Mouse (Mus musculus) Patski (cell line): ENCODE data around the gene Bpi. TPM values are rescaled to one million over a fixed set of nuclear protein-coding genes. Genes with fewer than 3 reads are reported as not detected.

Experiments
- ATAC-seq: fragments of 100-300 bp; one replicate; pipeline ENCODE4 v1.8.0; 2021
- CTCF ChIA-PET: fragments of 350-600 bp; sonication (Branson Sonifier 250); formaldehyde crosslinking; loops from one replicate; lab custom pipeline; 2022; ENCODE audit warnings: inconsistent platforms; lab: Charles Lee
- POLR2A ChIA-PET: fragments of 350-600 bp; sonication (Branson Sonifier 250); formaldehyde crosslinking; loops from one replicate; lab custom pipeline; 2022; ENCODE audit warnings: antibody characterized with exemption, inconsistent platforms; lab: Charles Lee
- DNase-seq: peaks from one replicate; pipeline ENCODE4 v3.0.0-alpha.2; 2011; ENCODE audit warnings: low read depth, low spot score
- H3K27me3 ChIP-seq: fragments of 371-371 bp; one replicate; pipeline ENCODE4 v1.5.1; 2021
- CTCF ChIP-seq: fragments of 100-300 bp; IDR thresholded peaks from one replicate; pipeline ENCODE4 v1.5.1; 2021
- in situ Hi-C: fragments of 300-500 bp; cut with MboI; formaldehyde crosslinking; loops from 3 replicates; pipeline ENCODE4 v1.11.1; 2018; ENCODE audit warnings: low pct_unique_long_range_greater_than_20kb, mixed read lengths
- polyA plus RNA-seq: library from polyadenylated mRNA; unstranded; gene quantifications from one replicate; pipeline ENCODE4 v1.2.3, GENCODE M21; 2021

Gene Bpi
- 2.9 TPM for polyA plus RNA-seq

GRCm38 (mm10) chr2:158258005-158258418 lies at the start of gene Bpi:
TSS of gene Bpi (plus strand) at chr2:158258094.
- in situ Hi-C loops: loop anchor here (5.0 kb wide), 1 partner anchor 41 kb away; no protein-coding TSS in a partner anchor
- DNase-seq: no peak
- CTCF ChIA-PET: interaction anchor here (0.6 to 3.4 kb wide), 5 partner anchors 27 to 47 kb away, joined by 3 to 16 read pairs (median 3); no protein-coding TSS in a partner anchor

GRCm38 (mm10) chr2:158209776-158210175 lies 48.1 kb upstream of the Bpi start:
- in situ Hi-C loops: no loop called here
- no peak for DNase-seq
- POLR2A ChIA-PET: no interaction called here
- no peak for ATAC-seq
- CTCF ChIA-PET: interaction anchor here (0.8 to 4.0 kb wide), 5 partner anchors 43 to 137 kb away, joined by 3 to 19 read pairs (median 4); no protein-coding TSS in a partner anchor
- H3K27me3 ChIP-seq: no peaks in the 10 kb centered on the region
- TF ChIP-seq CTCF: no peak

More at GRCm38 (mm10) chr2:158258005-158258418, at the start of gene Bpi:
- TF ChIP-seq CTCF: no peak
- POLR2A ChIA-PET: interaction anchor here (0.8 to 2.4 kb wide), 4 partner anchors 29 to 50 kb away, joined by 3 to 6 read pairs (median 3); partner anchors contain the start of gene D630003M21Rik
- ATAC-seq: no peak
- H3K27me3 ChIP-seq: no peaks in the 10 kb centered on the region

GRCm38 (mm10) chr2:158210503-158210902 lies 47.4 kb upstream of the Bpi start:
- POLR2A ChIA-PET: interaction anchor here (0.9 kb wide), 1 partner anchor 12 kb away, joined by 3 read pairs; no protein-coding TSS in a partner anchor
- TF ChIP-seq CTCF: no peak
- in situ Hi-C loops: no loop called here
- CTCF ChIA-PET: interaction anchor here (0.9 to 4.0 kb wide), 16 partner anchors 13 to 151 kb away, joined by 3 to 19 read pairs (median 4); partner anchors contain the start of genes Bpi and Lbp
- DNase-seq (no peak), ATAC-seq (no peak)
- no peaks in the 10 kb centered on the region for H3K27me3 ChIP-seq

- H3K27me3 ChIP-seq: no peaks in the 10 kb centered on the region
- no peak for ATAC-seq
- ChIA-PET POLR2A (interaction anchor here (0.7 to 0.9 kb wide), 2 partner anchors 12 to 204 kb away, joined by 3 to 8 read pairs; no protein-coding TSS in a partner anchor), CTCF (interaction anchor here (0.9 to 4.0 kb wide), 15 partner anchors 13 to 151 kb away, joined by 3 to 19 read pairs (median 4); partner anchors contain the start of genes Bpi and Lbp)
- TF ChIP-seq CTCF: no peak
- in situ Hi-C loops: no loop called here
- DNase-seq: no peak
These were observed 46.9 kb upstream of the Bpi start for GRCm38 (mm10) chr2:158210958-158211357.

- DNase-seq: no peak
These were observed 46.0 kb upstream of the Bpi start for GRCm38 (mm10) chr2:158211764-158212471.

GRCm38 (mm10) chr2:158215283-158216117 lies 42.4 kb upstream of the Bpi start:
- H3K27me3 ChIP-seq: no peaks in the 10 kb centered on the region
- ATAC-seq (peak; percentile 84), DNase-seq (peak; percentile 99)
- in situ Hi-C loops: loop anchor here (5.0 kb wide), 2 partner anchors 42 to 127 kb away; partner anchors contain the start of gene Bpi
- POLR2A ChIA-PET: interaction anchor here (0.9 kb wide), 2 partner anchors 10 to 15 kb away, joined by 3 read pairs; no protein-coding TSS in a partner anchor
- no peak for TF ChIP-seq CTCF
- CTCF ChIA-PET: interaction anchor here (0.9 to 2.4 kb wide), 4 partner anchors 9 to 132 kb away, joined by 3 to 12 read pairs (median 4); no protein-coding TSS in a partner anchor

More at GRCm38 (mm10) chr2:158211764-158212471, 46.0 kb upstream of the Bpi start:
- ATAC-seq: no peak
- no peak for TF ChIP-seq CTCF
- in situ Hi-C loops: no loop called here
- CTCF ChIA-PET: interaction anchor here (1.0 to 2.4 kb wide), 5 partner anchors 47 to 135 kb away, joined by 3 to 19 read pairs (median 5); no protein-coding TSS in a partner anchor
- POLR2A ChIA-PET: interaction anchor here (0.7 kb wide), 1 partner anchor 203 kb away, joined by 8 read pairs; no protein-coding TSS in a partner anchor
- H3K27me3 ChIP-seq: no peaks in the 10 kb centered on the region

- CTCF ChIA-PET: interaction anchor here (2.4 kb wide), 1 partner anchor 9 kb away, joined by 12 read pairs; no protein-coding TSS in a partner anchor
- POLR2A ChIA-PET: interaction anchor here (0.9 kb wide), 1 partner anchor 9 kb away, joined by 3 read pairs; no protein-coding TSS in a partner anchor
- in situ Hi-C loops: loop anchor here (5.0 kb wide), 2 partner anchors 41 to 126 kb away; partner anchors contain the start of gene Bpi
- no peak for DNase-seq
- H3K27me3 ChIP-seq: no peaks in the 10 kb centered on the region
- ATAC-seq: no peak
- no peak for TF ChIP-seq CTCF
These were observed 41.4 kb upstream of the Bpi start for GRCm38 (mm10) chr2:158216510-158216909.

- no peaks in the 10 kb centered on the region for H3K27me3 ChIP-seq
- no peak for TF ChIP-seq CTCF
- no peak for DNase-seq
- POLR2A ChIA-PET: no interaction called here
- ATAC-seq: no peak
- CTCF ChIA-PET: no interaction called here
- in situ Hi-C loops: loop anchor here (5.0 kb wide), 2 partner anchors 38 to 123 kb away; partner anchors contain the start of gene Bpi
These were observed 38.3 kb upstream of the Bpi start for GRCm38 (mm10) chr2:158219562-158219961.

- ATAC-seq: no peak
- ChIA-PET CTCF (interaction anchor here (2.6 kb wide), 1 partner anchor 119 kb away, joined by 6 read pairs; no protein-coding TSS in a partner anchor), POLR2A (no interaction called here)
- H3K27me3 ChIP-seq: no peaks in the 10 kb centered on the region
- DNase-seq: no peak
- TF ChIP-seq CTCF: no peak
- in situ Hi-C loops: no loop called here
These were observed 36.3 kb upstream of the Bpi start for GRCm38 (mm10) chr2:158221446-158222084.
